Mouse (Mus musculus) spleen, adult 18-20 months (tissue): ENCODE data around the gene Wdr59.

ENCODE experiments used
- DNase-seq, 2 experiments: peaks; one replicate each; pipeline ENCODE4 v3.0.0; 2022; ENCODE audit warnings: mixed read lengths in 2 of 2

Gene Wdr59

GRCm38 (mm10) chr8:111521713-111522429 lies at the start of gene Wdr59:
Wdr59 (minus strand) TSS chr8:111522092.
- DNase-seq: peak; percentile 94

DNA sequence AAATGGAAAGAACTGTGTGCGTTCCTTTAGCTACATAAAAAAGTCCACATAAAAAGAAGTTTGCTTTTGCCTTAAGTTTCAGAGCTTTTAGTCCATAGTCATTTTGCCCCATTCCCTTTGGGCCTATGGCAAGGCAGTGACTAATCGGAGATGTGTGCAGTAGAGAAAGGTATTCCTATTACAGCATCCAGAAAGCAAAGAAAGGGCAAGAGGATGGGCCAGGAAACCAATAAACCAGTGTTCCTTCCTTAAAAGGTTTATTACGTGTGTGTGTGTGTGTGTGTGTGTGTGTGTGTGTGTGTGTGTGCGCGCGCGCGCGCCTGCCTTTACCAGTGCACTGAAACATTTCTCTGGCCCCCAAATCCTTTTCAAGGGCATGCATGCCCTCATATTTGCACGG lies 49.8 kb upstream of the Wdr59 start:
- no peak for DNase-seq

- no peak for DNase-seq
These were observed 48.5 kb upstream of the Wdr59 start for GRCm38 (mm10) chr8:111570432-111570831.

DNA sequence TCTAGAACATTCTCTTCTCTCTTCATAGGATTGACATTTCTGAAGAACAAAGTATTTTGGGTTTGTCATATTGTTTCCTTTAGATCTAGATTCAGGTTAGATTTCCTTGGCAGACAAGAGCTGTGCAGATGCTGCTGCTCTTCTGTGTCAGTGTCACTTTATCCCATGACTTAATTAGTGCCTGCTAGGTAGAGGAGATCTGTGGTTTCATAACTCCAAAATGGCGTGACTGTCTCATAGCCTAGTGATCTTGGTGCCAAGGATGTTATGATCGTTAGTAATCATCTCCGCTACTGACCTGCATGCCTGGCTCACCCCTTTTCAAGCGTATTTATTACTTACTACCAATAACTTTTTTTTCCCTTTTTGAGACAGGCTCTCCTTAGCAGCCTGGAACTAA lies 48.0 kb upstream of the Wdr59 start:
- DNase-seq: no peak

GRCm38 (mm10) chr8:111568029-111568428 lies 46.1 kb upstream of the Wdr59 start:
- DNase-seq: no peak

GRCm38 (mm10) chr8:111567571-111567970 lies 45.7 kb upstream of the Wdr59 start:
- no peak for DNase-seq

GRCm38 (mm10) chr8:111566326-111566725 lies 44.4 kb upstream of the Wdr59 start:
- no peak for DNase-seq

- no peak for DNase-seq
These were observed 43.9 kb upstream of the Wdr59 start for GRCm38 (mm10) chr8:111565784-111566191.

DNA sequence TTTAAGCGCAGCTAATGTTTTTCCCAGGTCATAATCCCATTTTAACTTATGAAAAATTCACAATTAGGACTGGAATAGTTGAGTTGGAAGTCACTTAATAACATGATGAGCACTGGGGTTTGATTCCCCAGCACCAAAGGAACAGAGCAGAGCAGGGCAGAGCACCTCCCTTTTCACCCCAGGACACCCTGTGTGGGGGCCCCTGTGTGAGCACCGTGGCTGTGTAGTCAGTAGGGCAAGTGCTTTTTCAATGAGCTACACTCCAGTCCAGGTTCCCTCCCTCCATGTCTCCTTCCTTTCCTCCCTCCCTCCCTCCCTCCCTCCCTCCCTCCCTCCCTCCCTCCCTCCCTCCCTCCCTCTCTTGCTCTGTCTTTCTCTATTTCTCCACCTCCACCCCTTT lies 42.2 kb upstream of the Wdr59 start:
- no peak for DNase-seq

GRCm38 (mm10) chr8:111563687-111564086 lies 41.8 kb upstream of the Wdr59 start:
- DNase-seq: no peak

DNA sequence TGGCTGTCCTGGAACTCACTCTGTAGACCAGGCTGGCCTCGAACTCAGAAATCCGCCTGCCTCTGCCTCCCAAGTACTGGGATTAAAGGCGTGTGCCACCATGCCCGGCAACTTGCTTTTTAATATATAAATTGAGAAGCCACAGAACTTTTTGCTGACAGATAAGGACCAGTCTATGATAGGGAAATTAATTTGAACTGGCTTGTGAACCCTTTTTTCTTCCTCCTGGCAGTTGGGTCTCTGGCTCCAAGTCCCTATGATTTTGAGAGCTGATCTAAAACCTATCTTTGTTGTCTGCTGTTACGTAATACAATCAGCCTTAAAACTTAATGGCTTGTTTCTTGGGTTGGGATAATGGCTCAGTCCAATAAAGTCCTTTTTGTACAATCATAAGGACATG lies 41.2 kb upstream of the Wdr59 start:
- no peak for DNase-seq

DNA sequence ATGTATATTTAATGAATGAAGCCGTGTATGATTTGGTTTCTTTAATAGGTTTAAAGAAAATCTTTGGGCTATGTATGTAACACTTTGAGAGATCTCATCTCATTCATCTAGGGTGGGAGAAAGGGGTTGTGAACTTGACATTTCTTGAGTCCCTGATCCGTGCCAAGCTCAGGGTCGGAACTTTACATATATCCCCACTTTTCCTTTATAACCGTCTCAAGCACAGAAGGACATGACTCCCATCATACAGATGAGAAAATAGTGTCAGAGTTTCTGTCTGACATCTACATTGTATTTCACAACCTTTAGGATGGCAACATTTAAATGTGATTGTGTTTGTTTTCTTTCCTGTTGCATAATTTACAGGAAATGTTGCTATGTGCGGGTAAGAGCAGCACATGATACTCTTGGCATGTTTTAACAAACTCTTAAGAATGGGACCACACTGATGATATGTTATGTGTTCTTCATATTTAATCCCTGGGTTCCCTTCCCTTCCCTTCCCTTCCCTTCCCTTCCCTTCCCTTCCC lies 40.4 kb upstream of the Wdr59 start:
- DNase-seq: no peak

- peak in 1 of 2 experiments; percentile 16 for DNase-seq
These were observed 39.9 kb upstream of the Wdr59 start for GRCm38 (mm10) chr8:111561824-111562223.

DNA sequence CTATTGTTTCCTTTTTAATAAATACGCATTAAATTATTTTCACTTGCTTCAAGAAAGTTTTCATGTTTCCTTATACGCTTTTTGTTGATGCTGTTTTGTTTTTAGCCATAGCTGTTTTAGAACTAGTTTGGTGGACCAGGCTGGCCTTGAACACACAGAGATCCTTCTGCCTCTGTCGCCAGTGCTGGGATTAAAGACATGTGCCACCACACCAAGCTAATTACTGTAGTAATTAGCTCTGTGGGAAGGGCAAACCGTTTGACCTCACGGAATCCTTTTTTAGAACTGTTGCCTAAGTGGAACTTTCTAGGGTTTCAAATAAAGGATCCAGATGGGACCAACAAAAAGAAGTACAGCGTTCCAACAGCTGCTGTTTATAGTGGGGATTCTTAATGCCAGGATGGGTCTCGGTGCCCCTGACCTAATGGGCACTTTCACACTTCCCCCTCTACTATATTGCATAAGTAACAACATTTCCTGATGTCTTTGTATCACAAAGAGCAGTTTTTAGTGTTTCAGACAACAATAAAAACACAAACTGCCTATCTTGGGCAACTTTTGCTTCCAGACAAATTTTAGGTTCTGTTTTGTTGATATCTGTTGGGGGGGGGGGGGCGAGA lies 29.7 kb upstream of the Wdr59 start:
- no peak for DNase-seq

DNA sequence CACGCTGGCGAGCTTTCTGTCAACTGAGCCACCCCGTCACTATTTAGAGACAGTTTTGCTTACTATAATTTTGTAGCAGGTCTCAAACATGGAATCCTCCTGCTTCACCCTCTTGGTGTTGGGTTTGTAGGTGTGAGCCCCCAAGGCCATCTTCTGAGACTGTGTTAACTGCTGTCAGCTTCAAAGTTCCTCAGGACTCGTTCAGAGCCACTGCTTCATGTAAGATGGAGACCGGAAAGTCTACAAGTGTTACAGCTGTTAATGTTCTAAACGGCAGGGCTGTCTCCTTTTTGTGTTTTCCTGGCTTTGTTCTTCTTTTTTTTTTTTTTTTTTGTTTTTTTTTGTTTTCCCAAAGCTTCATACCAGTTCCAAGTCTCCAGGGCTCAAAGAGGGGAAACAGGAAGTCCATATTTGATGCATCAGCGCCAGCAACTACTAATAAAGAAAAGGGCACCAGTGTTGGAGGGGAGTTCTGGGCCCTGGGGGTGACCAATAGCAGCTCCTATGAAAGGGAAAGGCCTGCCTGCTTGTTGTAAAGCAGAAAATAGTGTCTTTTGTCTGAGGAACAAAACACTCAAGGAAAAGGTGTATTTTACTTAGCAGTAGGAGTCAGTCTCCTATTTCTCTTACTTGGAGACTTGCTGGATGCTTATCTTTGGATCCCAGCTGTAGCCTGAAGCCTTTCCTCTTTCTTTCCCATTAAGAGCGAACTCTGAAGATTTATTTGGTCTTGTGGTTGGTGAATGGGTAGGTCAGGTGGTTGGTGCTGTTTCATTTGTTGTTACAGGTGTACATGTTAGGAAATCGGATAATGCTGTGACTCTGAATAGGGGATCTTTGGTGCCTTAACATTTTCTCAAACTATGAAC lies 28.3 kb upstream of the Wdr59 start:
- no peak for DNase-seq

- no peak for DNase-seq
These were observed 26.3 kb upstream of the Wdr59 start for GRCm38 (mm10) chr8:111548201-111548600.

GRCm38 (mm10) chr8:111547144-111547543 lies 25.3 kb upstream of the Wdr59 start:
- no peak for DNase-seq

DNA sequence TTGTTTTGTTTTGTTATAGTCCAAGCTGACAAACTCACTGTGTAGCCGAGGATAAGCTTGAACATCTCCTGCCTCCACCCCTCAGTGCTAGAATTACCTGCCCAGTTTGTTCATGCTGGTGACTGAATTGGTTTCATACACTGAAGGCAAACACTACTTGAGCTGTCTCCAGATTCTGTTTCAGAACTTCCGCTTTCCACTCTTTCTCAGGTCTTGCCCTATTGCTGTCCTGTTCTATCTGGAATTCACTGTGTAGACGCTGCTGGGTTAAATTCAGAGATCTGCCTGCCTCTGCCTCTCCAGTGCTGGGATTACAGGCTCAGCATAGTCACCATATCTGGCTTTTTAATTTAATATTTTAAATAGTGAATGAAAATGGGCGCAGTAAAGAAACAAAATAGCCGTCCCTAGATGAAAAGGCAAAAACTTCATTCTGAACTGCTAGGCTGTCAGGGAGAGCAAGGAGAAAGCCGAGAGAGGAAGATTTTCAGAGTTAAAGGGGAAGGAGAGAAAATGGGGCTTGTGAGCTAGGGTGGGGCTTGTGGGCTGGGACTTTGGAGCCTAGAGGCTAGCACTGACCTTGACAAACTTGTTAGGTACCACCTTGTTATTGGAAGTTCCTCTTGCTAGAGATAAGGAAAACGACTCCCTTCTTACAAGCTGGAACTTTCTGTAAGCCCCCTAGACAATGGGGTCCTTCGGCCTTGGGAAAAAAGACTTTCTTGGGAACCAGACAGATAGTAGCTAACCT lies 23.7 kb upstream of the Wdr59 start:
- no peak for DNase-seq

- no peak for DNase-seq
These were observed 22.0 kb upstream of the Wdr59 start for GRCm38 (mm10) chr8:111543712-111544380.

DNA sequence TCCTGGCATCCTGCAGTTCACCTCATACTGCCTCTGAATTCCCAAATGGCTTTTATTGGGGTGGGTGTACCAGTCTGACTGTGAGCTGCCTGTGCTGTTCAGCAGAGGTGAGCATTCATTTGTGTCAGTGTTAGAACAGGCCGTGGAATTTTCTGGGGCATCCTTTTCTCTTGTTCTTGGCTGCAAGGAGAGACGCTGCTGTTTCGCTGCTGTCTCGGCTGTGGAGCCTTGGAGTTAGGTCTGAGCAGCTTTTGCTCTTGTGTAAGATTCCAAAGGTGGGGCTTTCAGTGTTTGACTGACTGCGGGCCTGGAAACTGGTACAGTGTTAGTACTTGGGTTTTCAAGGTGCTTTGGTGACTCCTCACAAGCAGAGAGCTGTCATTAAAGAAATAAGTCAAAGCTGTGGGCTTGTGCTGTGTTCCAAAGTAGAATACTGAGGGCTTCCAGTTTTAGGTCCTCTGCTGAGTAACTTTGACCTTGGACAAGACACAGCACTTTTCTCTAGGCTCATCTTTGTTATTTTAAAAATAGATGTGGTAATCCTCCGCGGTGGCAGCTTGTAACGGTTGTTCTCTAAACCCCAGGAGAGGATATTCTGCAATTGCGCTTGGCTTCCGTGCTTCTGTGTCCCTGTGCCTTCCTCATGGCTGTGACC lies 17.7 kb upstream of the Wdr59 start:
- no peak for DNase-seq

DNA sequence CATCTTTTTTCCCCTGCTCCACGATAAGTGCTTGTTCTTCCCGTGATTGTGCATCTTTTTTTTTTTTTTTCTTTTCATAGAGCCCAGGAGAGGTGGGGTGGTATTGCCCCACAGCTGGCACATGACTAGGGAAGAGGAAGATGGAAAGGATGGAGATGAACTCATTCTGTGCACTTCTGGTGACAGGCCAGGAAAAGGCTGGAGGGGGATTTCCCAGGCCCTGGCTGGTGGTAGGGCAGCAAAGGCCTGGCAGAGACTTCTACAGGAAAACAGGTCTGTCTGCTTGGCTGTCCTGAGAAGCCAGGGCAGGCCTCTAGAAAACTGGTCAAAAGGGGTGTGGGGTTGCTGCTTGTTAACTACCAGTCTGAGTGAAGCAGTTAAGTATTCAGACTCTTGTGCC lies 16.3 kb upstream of the Wdr59 start:
- no peak for DNase-seq

- DNase-seq: no peak
These were observed 15.9 kb upstream of the Wdr59 start for GRCm38 (mm10) chr8:111537765-111538158.
